Mouse (Mus musculus): ENCODE results near the gene Gatad2a.

- TF ChIP-seq GATA1 (IDR thresholded peaks at IDR 0.05; ENCODE audit: borderline replicate concordance, low read length) (no peak), CTCF (IDR thresholded peaks at IDR 0.05; ENCODE audit: low read depth, low read length) (no peak), TAL1 (conservative IDR thresholded peaks at IDR 0.05; ENCODE audit: low read depth, low read length) (no peak), POLR2AphosphoS5 (IDR thresholded peaks at IDR 0.05; ENCODE audit: insufficient replicate concordance, low read depth, low read length) (no peak), GATA2 (IDR thresholded peaks at IDR 0.05; ENCODE audit: borderline replicate concordance, low read depth, low read length) (no peak)
Observed at GRCm38 (mm10) chr8:69877992-69878391, 118.2 kb downstream of the Gatad2a start.
